Mouse (Mus musculus) kidney, embryonic 14.5 days (tissue): ENCODE measurements around the gene Rab3d. TPM values are rescaled to one million over a fixed set of nuclear protein-coding genes. Genes with fewer than 3 reads are reported as not detected.

ENCODE experiments used
- ATAC-seq: fragments of 200-750 bp; cut with Nextera tagmentation; 2 replicates; pipeline ENCODE4 v1.8.0; 2017; ENCODE audit warnings: moderate number of reproducible peaks, mild to moderate bottlenecking, moderate TSS enrichment, moderate library complexity; ENCODE audit not compliant: low FRiP score, low TSS enrichment
- H3K27ac ChIP-seq: fragments of 300-500 bp; sonication (generic); 2 replicates; pipeline ENCODE4 v1.5.1; 2014; ENCODE audit warnings: low read depth, mild to moderate bottlenecking, low read length, moderate library complexity, mixed read lengths
- H3K27me3 ChIP-seq: fragments of 300-500 bp; sonication (generic); 2 replicates; pipeline ENCODE4 v1.6.1; 2014; ENCODE audit warnings: mild to moderate bottlenecking, low read length; ENCODE audit not compliant: control insufficient read depth, insufficient read depth
- H3K36me3 ChIP-seq: fragments of 300-500 bp; sonication (generic); 2 replicates; pipeline ENCODE4 v1.6.1; 2014; ENCODE audit warnings: low read length, mixed read lengths; ENCODE audit not compliant: control insufficient read depth, insufficient read depth
- H3K4me1 ChIP-seq: fragments of 300-500 bp; sonication (generic); 2 replicates; pipeline ENCODE4 v1.6.1; 2014; ENCODE audit warnings: low read length, mixed read lengths; ENCODE audit not compliant: control insufficient read depth, insufficient read depth
- H3K4me2 ChIP-seq: fragments of 300-500 bp; sonication (generic); replicated peaks from 2 replicates; pipeline ENCODE4 v1.6.1; 2014; ENCODE audit warnings: low read depth, mild to moderate bottlenecking, low read length
- H3K4me3 ChIP-seq: fragments of 300-500 bp; sonication (generic); 2 replicates; pipeline ENCODE4 v1.5.1; 2014; ENCODE audit warnings: mild to moderate bottlenecking, low read length
- H3K9ac ChIP-seq: fragments of 300-500 bp; sonication (generic); 2 replicates; pipeline ENCODE4 v1.6.1; 2014; ENCODE audit warnings: low read depth, mild to moderate bottlenecking, low read length, moderate library complexity
- H3K9me3 ChIP-seq: fragments of 300-500 bp; sonication (generic); 2 replicates; pipeline ENCODE4 v1.6.1; 2016; ENCODE audit warnings: low read length; ENCODE audit not compliant: control insufficient read depth
- WGBS: fragments of 180-500 bp; shearing (Covaris S2); extraction: QIAGEN DNeasy Blood & Tissue Kit; methylation state at CpG from one replicate; pipeline ENCODE4 v1.1.7; 2014; 5-methylcytosine and 5-hydroxymethylcytosine counted together
- polyA plus RNA-seq: library from polyadenylated mRNA; unstranded; fragments of >200 nt; fragmentation: Nextera tagmentation; extraction: Ambion mirVana; gene quantifications from 2 replicates; pipeline ENCODE4 v1.2.1, GENCODE M21; 2014

Gene Rab3d
- polyA plus RNA-seq, 1 experiment from 2014 or later = 8.3 TPM

DNA sequence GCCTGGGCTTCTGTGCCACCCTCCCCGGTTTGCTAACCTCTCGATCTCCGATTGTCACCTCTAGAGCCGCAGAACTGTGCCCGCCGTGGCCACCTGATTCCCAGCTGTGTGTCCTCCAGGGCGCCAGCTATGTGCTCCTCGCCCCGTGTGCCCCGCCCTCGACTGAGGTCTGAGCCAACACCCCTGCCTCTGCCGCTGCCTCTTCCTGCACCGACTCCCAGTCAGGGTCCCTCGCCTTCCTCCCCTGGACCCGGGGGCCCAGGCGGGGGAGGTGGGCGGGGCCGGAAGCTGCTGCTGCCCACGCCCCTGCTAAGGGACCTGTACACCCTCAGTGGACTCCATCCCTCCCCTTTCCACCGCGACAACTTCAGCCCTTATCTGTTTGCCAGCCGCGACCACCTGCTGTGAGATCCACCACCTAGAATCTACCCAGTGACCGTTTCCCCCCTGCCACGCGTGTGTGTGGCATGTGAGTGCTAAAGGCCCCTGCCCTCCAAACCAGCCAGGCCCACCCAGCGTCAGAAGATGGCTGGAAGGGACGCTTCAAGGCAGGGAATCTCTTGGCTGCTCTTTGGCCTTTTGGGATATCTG, 29.6 kb upstream of the Rab3d start:
- H3K4me2 ChIP-seq = peak overlapping the region; percentile 29
- no peak overlapping the region for H3K9ac ChIP-seq
- WGBS = 5% methylated on average over 22 of the region's 28 CpGs
- no peaks in the 10 kb centered on the region; the same call in 1 of the 2 replicates for H3K4me1 ChIP-seq
- H3K36me3 ChIP-seq = no peaks in the 10 kb centered on the region
- H3K4me3 ChIP-seq = no peak overlapping the region
- H3K9me3 ChIP-seq = no peaks in the 10 kb centered on the region; the same call in 1 of the 2 replicates
- no peak overlapping the region for H3K27ac ChIP-seq
- 0 out of 2 replicates have a peak, but pooled peaks have one; percentile 51 for ATAC-seq
- H3K27me3 ChIP-seq = peaks cover 5% of the 10 kb centered on the region; the same call in 1 of the 2 replicates

DNA sequence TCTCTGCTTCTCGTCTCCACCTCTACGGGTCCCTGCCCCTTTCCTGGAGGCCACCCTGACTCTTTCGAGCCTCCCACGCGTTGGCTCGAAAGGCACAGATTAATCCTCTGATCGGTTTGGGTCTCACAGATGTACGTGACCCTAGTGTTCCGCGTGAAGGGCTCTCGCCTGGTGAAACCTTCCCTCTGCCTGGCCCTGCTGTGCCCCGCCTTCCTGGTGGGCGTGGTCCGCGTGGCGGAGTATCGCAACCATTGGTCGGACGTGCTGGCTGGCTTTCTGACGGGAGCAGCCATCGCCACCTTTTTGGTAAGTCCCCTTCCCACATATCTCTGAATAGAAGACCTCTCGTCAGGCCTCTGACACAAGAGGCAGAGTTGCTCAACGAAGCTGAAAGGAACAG, 26.3 kb upstream of the Rab3d start:
- H3K27ac ChIP-seq = no peak overlapping the region
- no peak for ATAC-seq
- H3K27me3 ChIP-seq = peaks cover 5% of the 10 kb centered on the region; the same call in 1 of the 2 replicates
- H3K4me3 ChIP-seq = no peak overlapping the region
- H3K9me3 ChIP-seq = no peaks in the 10 kb centered on the region
- no peaks in the 10 kb centered on the region; the same call in 1 of the 2 replicates for H3K4me1 ChIP-seq
- 11% methylated on average over 23 of the region's 23 CpGs for WGBS
- no peak overlapping the region for H3K9ac ChIP-seq
- no peak overlapping the region for H3K4me2 ChIP-seq
- H3K36me3 ChIP-seq = no peaks in the 10 kb centered on the region

DNA sequence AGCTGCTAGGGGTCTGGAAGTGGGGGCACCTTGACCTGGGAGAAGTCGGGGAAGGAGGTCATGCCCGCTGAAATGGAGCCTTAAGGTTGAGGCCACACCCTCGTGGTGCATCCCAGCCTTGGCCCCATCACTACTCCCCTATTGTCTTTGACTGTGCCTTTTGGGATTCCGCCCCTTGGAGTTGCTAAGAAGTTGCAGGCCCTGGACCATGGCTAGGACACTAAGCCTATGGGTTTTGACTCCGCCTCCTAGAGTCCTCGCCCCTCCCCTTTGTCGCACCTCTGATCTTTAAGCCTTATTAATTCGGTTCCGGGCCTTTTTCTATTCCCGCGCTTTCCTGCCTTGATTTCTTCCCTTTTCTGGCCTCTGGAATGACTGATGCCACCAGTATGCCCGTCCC, 25.6 kb upstream of the Rab3d start:
- no peak overlapping the region for H3K27ac ChIP-seq
- H3K27me3 ChIP-seq = peaks cover 5% of the 10 kb centered on the region; the same call in 1 of the 2 replicates
- no peaks in the 10 kb centered on the region for H3K36me3 ChIP-seq
- no peak for ATAC-seq
- H3K4me1 ChIP-seq = no peaks in the 10 kb centered on the region; the same call in 1 of the 2 replicates
- 49% methylated on average over 12 of the region's 12 CpGs for WGBS
- no peaks in the 10 kb centered on the region for H3K9me3 ChIP-seq
- H3K9ac ChIP-seq = no peak overlapping the region
- no peak overlapping the region for H3K4me2 ChIP-seq
- no peak overlapping the region for H3K4me3 ChIP-seq

DNA sequence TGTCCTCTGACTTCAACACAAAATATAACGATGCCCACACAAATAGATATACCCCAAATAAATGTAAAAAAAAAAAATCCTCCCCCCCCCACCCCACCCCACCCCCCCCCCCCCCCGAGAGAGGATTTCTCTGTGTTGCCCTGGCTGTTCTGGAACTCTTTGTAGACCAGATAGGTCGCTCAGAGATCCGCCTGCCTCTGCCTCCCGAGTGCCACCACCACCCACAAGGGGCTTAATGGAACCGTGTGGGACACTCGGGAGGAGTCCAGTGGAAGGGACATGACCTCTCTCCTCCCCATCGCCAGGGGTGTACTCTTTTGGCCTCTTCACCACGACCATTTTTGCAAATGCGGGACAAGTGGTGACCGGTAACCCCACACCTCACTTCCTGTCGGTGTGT, 25.1 kb upstream of the Rab3d start:
- no peaks in the 10 kb centered on the region; the same call in 1 of the 2 replicates for H3K4me1 ChIP-seq
- no peaks in the 10 kb centered on the region for H3K9me3 ChIP-seq
- 75% methylated on average over 12 of the region's 12 CpGs for WGBS
- ATAC-seq = no peak
- H3K27me3 ChIP-seq = peaks cover 5% of the 10 kb centered on the region; the same call in 1 of the 2 replicates
- H3K4me3 ChIP-seq = no peak overlapping the region
- no peaks in the 10 kb centered on the region for H3K36me3 ChIP-seq
- H3K9ac ChIP-seq = no peak overlapping the region
- no peak overlapping the region for H3K27ac ChIP-seq
- H3K4me2 ChIP-seq = no peak overlapping the region

DNA sequence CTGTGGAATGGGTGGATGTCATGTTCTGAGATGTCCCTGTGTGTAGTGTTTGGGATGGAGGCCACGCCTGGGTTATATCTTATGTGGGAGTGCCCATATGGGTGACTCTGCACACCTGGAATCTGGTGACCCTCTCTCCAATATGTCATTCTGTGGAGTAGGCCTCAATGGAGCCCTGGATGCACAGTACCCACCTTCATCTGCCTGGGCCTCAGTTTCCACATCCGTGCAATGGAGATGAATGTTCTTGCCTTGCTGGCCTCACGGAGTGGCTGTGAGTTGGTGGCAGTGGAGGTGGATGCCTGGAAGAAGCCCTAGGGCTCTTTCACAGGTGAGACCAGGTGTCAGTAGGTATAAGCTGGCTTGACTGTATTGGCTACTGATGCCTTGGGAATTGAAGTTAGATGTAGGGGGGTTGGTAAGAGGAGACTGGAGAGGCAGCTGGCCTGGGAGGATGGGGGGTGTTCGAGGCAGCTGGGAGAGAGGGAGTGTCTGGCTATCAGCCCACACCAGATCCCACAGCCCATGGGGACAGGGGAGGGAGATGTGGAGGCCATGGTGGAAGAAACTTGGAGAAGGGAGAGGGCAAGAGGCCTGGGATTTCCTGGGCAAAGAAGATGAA, 20.4 kb upstream of the Rab3d start:
- no peak overlapping the region for H3K9ac ChIP-seq
- no peak overlapping the region for H3K4me2 ChIP-seq
- H3K27ac ChIP-seq = no peak overlapping the region
- H3K36me3 ChIP-seq = no peaks in the 10 kb centered on the region
- no peaks in the 10 kb centered on the region for H3K4me1 ChIP-seq
- 88% methylated on average over 4 of the region's 4 CpGs for WGBS
- no peaks in the 10 kb centered on the region for H3K27me3 ChIP-seq
- H3K9me3 ChIP-seq = no peaks in the 10 kb centered on the region
- H3K4me3 ChIP-seq = no peak overlapping the region
- no peak for ATAC-seq

DNA sequence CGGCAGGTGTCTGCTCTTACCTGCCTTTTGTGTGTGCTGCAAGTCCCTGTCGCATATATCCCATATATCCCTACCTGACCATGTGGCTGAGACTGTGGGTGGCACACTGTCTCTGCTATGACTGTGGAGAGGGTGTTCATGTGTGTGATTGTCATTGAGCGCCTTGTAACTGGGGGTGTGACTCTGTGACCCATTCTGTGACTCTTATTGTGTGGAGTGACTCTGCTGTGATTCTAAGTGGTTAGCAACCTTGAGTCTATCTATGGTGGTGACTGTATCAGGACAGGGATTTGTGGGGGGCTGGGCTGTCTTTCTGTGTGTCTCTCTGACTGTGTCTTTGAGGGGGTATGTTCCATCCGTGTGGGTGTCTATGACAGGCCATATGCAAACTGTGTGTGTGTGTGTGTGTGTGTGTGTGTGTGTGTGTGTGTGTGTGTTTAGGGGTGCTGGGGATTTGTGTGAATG, 19.8 kb upstream of the Rab3d start:
- Histone ChIP-seq H3K9me3 (no peaks in the 10 kb centered on the region), H3K9ac (no peak overlapping the region), H3K4me2 (peak overlapping the region; percentile 82), H3K36me3 (no peaks in the 10 kb centered on the region), H3K27me3 (no peaks in the 10 kb centered on the region), H3K4me1 (no peaks in the 10 kb centered on the region), H3K27ac (no peak overlapping the region), H3K4me3 (no peak overlapping the region; the same call in 1 of the 2 replicates)
- ATAC-seq = no peak
- WGBS = 77% methylated on average over 4 of the region's 4 CpGs

DNA sequence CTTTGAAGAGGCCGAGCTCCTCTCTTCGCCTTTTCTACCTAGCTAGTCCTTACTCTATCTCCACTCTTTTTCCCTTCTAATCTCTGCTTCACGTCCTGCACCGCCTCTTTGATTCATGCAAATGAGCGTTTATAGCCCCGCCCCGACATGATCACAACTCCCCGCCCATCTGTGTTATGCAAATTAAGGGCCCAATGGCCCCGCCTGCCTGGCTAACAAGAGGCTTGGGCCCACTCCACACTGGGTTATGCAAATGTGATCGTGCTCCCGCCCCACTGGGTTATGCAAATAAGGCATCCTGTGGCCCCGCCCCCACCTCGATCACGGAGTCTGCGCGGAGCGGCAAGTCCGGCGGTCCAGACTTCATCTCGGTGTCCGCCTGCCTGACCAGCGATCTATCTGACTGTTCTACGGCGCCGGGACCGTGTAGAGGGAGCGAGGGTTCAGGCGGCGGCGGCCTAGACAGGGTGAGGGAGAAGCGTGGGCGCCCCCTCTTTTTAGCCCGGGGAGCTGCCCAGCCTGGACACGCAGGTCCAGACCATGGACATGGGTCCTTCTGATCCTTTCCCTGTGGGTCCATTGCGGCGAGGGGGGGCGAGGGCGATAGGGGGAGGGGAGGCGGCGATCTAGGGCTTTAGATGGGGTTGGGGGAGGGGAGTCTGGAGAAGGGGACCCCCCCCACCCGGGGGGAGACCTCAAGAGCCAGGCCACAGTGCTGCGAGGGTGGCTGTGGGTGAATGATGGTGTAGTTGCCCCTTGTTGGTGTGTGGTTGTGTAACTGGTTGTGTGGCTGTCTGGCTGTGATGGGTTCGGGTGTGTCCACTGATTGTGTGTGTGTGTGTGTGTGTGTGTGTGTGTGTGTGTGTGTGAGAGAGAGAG, 18.9 kb upstream of the Rab3d start, which contains the start of gene Plppr2:
TSS of gene Plppr2 (plus strand) at position 342 of the 879 bp plus-strand sequence.
- H3K4me2 ChIP-seq = peak within 1 kb of the TSS; percentile 82
- H3K27me3 ChIP-seq = no peaks in the 10 kb centered on the region
- WGBS = 2% methylated on average over 41 of the region's 43 CpGs
- H3K4me3 ChIP-seq = peak within 1 kb of the TSS; percentile 57
- peak within 1 kb of the TSS; percentile 63 for H3K9ac ChIP-seq
- no peaks in the 10 kb centered on the region for H3K4me1 ChIP-seq
- H3K27ac ChIP-seq = no peak within 1 kb of the TSS
- no peaks in the 10 kb centered on the region for H3K36me3 ChIP-seq
- no peaks in the 10 kb centered on the region for H3K9me3 ChIP-seq
- ATAC-seq = peak; percentile 97

DNA sequence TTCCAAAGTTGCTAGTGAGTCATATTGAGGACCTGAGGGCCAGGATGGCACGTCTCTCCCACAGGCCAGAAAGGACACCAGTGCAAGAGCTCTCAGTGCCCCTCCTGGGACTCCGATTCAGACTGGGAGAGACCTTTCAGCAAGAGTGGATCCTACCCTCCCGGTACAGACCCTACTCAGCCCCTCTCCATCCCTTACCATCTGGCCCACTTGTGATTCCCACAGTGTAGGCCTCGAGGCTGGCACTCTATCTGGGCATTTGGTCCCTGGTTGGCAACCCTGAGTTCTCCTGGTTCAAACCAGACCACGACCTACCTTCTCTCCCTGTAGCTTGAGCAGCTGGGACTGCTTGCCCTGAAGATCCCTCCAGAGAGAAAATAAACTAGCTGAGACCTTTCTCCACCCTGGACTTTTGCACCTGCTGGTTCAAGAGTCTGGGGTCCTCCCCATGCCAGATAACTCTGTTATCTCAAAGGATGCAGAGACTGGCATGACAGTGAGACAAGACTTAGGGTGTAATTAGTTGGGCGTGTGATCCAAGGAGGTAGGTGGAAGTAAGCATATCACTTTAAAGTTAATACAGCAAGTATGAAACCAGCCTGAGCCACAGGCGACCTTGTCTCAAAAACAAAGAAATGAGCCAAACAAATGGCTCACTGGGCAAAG, 17.6 kb upstream of the Rab3d start:
- no peak overlapping the region for H3K4me3 ChIP-seq
- H3K36me3 ChIP-seq = no peaks in the 10 kb centered on the region
- H3K4me2 ChIP-seq = no peak overlapping the region
- no peak overlapping the region for H3K27ac ChIP-seq
- H3K4me1 ChIP-seq = no peaks in the 10 kb centered on the region
- no peaks in the 10 kb centered on the region for H3K9me3 ChIP-seq
- no peak overlapping the region for H3K9ac ChIP-seq
- WGBS = 78% methylated on average over 7 of the region's 7 CpGs
- no peaks in the 10 kb centered on the region for H3K27me3 ChIP-seq
- ATAC-seq = no peak
